Mouse (Mus musculus) embryonic facial prominence, embryonic 11.5 days (tissue): ENCODE measurements around the gene Tpd52l2. TPM values are rescaled to one million over a fixed set of nuclear protein-coding genes. Genes with fewer than 3 reads are reported as not detected.

Source experiments
- ATAC-seq: fragments of 200-750 bp; cut with Nextera tagmentation; replicated peaks from 2 replicates; pipeline ENCODE4 v1.8.0; 2017; ENCODE audit warnings: low read depth; ENCODE audit not compliant: insufficient number of reproducible peaks, low FRiP score, low TSS enrichment
- DNase-seq: peaks from one replicate; pipeline ENCODE4 v3.0.0-alpha.2; 2015; ENCODE audit warnings: low spot score
- H3K27ac ChIP-seq: fragments of 300-500 bp; sonication (generic); replicated peaks from 2 replicates; pipeline ENCODE4 v1.5.1; 2014; ENCODE audit warnings: mild to moderate bottlenecking, low read depth, low read length, control low read depth
- H3K27me3 ChIP-seq: fragments of 300-500 bp; sonication (generic); 2 replicates; pipeline ENCODE4 v1.6.1; 2014; ENCODE audit warnings: mild to moderate bottlenecking, low read length, moderate library complexity, mixed read lengths; ENCODE audit not compliant: control insufficient read depth, insufficient read depth
- H3K36me3 ChIP-seq: fragments of 300-500 bp; sonication (generic); replicated peaks from 2 replicates; pipeline ENCODE4 v1.6.1; 2014; ENCODE audit warnings: low read depth, mild to moderate bottlenecking, low read length, moderate library complexity, mixed read lengths; ENCODE audit not compliant: control insufficient read depth, insufficient read depth
- H3K4me1 ChIP-seq: fragments of 300-500 bp; sonication (generic); 2 replicates; pipeline ENCODE4 v1.6.1; 2014; ENCODE audit warnings: low read length, mixed read lengths; ENCODE audit not compliant: control insufficient read depth, insufficient read depth
- H3K4me2 ChIP-seq: fragments of 300-500 bp; sonication (generic); 2 replicates; pipeline ENCODE4 v1.6.1; 2014; ENCODE audit warnings: low read depth, mild to moderate bottlenecking, control low read depth, low read length, moderate library complexity
- H3K4me3 ChIP-seq: fragments of 300-500 bp; sonication (generic); 2 replicates; pipeline ENCODE4 v1.5.1; 2014; ENCODE audit warnings: low read depth, low read length, control low read depth
- H3K9ac ChIP-seq: fragments of 300-500 bp; sonication (generic); replicated peaks from 2 replicates; pipeline ENCODE4 v1.6.1; 2014; ENCODE audit warnings: mild to moderate bottlenecking, control low read depth, low read length
- H3K9me3 ChIP-seq: fragments of 300-500 bp; sonication (generic); replicated peaks from 2 replicates; pipeline ENCODE4 v1.6.1; 2016; ENCODE audit warnings: mild to moderate bottlenecking, low read length, inconsistent platforms, mixed read lengths; ENCODE audit not compliant: control insufficient read depth
- whole genome bisulfite sequencing: fragments of 180-500 bp; shearing (Covaris S2); extraction: QIAGEN DNeasy Blood & Tissue Kit; methylation state at CpG from one replicate; pipeline ENCODE4 v1.1.7; 2014; 5-methylcytosine and 5-hydroxymethylcytosine counted together
- polyA plus RNA-seq: library from polyadenylated mRNA; unstranded; fragments of >200 nt; fragmentation: Nextera tagmentation; extraction: Ambion mirVana; gene quantifications from 2 replicates; pipeline ENCODE4 v1.2.1, GENCODE M21; 2014

Gene Tpd52l2
- polyA plus RNA-seq, 1 experiment from 2014 or later: 169 TPM

- peaks cover 2% of the 10 kb centered on the region; the same call in 1 of the 2 replicates for H3K4me1 ChIP-seq
- H3K27ac ChIP-seq: no peak overlapping the region
- H3K36me3 ChIP-seq: no peaks in the 10 kb centered on the region
- H3K9ac ChIP-seq: peak overlapping the region; percentile 78
- H3K4me3 ChIP-seq: peak overlapping the region; percentile 91
- H3K9me3 ChIP-seq: no peaks in the 10 kb centered on the region
- ATAC-seq: peak; percentile 66
- WGBS: under 1% methylated on average over 71 of the region's 71 CpGs
- H3K4me2 ChIP-seq: peak overlapping the region; percentile 99
- peak; percentile 59 for DNase-seq
- no peaks in the 10 kb centered on the region; the same call in 1 of the 2 replicates for H3K27me3 ChIP-seq
These were observed 37.0 kb upstream of the Tpd52l2 start for GRCm38 (mm10) chr2:181459673-181460621.

GRCm38 (mm10) chr2:181461536-181462100 lies 35.3 kb upstream of the Tpd52l2 start:
- Histone ChIP-seq H3K27ac (no peak overlapping the region), H3K4me1 (peaks cover 2% of the 10 kb centered on the region; the same call in 1 of the 2 replicates)

GRCm38 (mm10) chr2:181462604-181463003 lies 34.3 kb upstream of the Tpd52l2 start:
- H3K27me3 ChIP-seq: no peaks in the 10 kb centered on the region; the same call in 1 of the 2 replicates
- H3K4me1 ChIP-seq: peaks cover 2% of the 10 kb centered on the region; the same call in 1 of the 2 replicates
- no peak overlapping the region for H3K9ac ChIP-seq
- ATAC-seq (no peak), DNase-seq (no peak)
- no peak overlapping the region for H3K4me3 ChIP-seq
- H3K4me2 ChIP-seq: no peak overlapping the region
- H3K36me3 ChIP-seq: no peaks in the 10 kb centered on the region
- H3K27ac ChIP-seq: no peak overlapping the region
- no peaks in the 10 kb centered on the region for H3K9me3 ChIP-seq
- 85% methylated on average over 1 of the region's 1 CpGs for WGBS

More at GRCm38 (mm10) chr2:181461536-181462100, 35.3 kb upstream of the Tpd52l2 start:
- Histone ChIP-seq H3K27me3 (no peaks in the 10 kb centered on the region; the same call in 1 of the 2 replicates), H3K4me2 (no peak overlapping the region), H3K9ac (no peak overlapping the region), H3K4me3 (no peak overlapping the region), H3K36me3 (no peaks in the 10 kb centered on the region), H3K9me3 (no peaks in the 10 kb centered on the region)
- DNase-seq (no peak), ATAC-seq (no peak)
- 96% methylated on average over 1 of the region's 1 CpGs for WGBS

GRCm38 (mm10) chr2:181463008-181463738 lies 33.8 kb upstream of the Tpd52l2 start:
- Histone ChIP-seq H3K27me3 (no peaks in the 10 kb centered on the region), H3K4me3 (no peak overlapping the region), H3K27ac (no peak overlapping the region), H3K9me3 (no peaks in the 10 kb centered on the region), H3K9ac (no peak overlapping the region), H3K4me2 (no peak overlapping the region), H3K4me1 (peaks cover 2% of the 10 kb centered on the region; the same call in 1 of the 2 replicates), H3K36me3 (no peaks in the 10 kb centered on the region)
- DNase-seq: peak; percentile 39
- ATAC-seq: no peak
- WGBS: 47% methylated on average over 7 of the region's 7 CpGs

- DNase-seq: no peak
- no peak overlapping the region for H3K4me2 ChIP-seq
- H3K9me3 ChIP-seq: no peaks in the 10 kb centered on the region
- no peaks in the 10 kb centered on the region for H3K36me3 ChIP-seq
- 63% methylated on average over 3 of the region's 3 CpGs for WGBS
- H3K27ac ChIP-seq: no peak overlapping the region
- ATAC-seq: no peak
- H3K4me3 ChIP-seq: no peak overlapping the region
- H3K27me3 ChIP-seq: no peaks in the 10 kb centered on the region
- no peak overlapping the region for H3K9ac ChIP-seq
- H3K4me1 ChIP-seq: no peaks in the 10 kb centered on the region; the same call in 1 of the 2 replicates
These were observed 31.5 kb upstream of the Tpd52l2 start for GRCm38 (mm10) chr2:181465423-181465822.

- no peaks in the 10 kb centered on the region for H3K36me3 ChIP-seq
- H3K4me1 ChIP-seq: no peaks in the 10 kb centered on the region
- H3K4me3 ChIP-seq: no peak overlapping the region
- no peak overlapping the region for H3K9ac ChIP-seq
- H3K27me3 ChIP-seq: no peaks in the 10 kb centered on the region
- H3K4me2 ChIP-seq: no peak overlapping the region
- no peak overlapping the region for H3K27ac ChIP-seq
- 86% methylated on average over 2 of the region's 2 CpGs for WGBS
- H3K9me3 ChIP-seq: no peaks in the 10 kb centered on the region
- ATAC-seq: no peak
- DNase-seq: no peak
These were observed 26.7 kb upstream of the Tpd52l2 start for GRCm38 (mm10) chr2:181470285-181470684.

- H3K9me3 ChIP-seq: no peaks in the 10 kb centered on the region
- no peak overlapping the region for H3K27ac ChIP-seq
- WGBS: 64% methylated on average over 5 of the region's 5 CpGs
- H3K9ac ChIP-seq: no peak overlapping the region
- no peaks in the 10 kb centered on the region for H3K4me1 ChIP-seq
- DNase-seq (no peak), ATAC-seq (no peak)
- no peak overlapping the region for H3K4me2 ChIP-seq
- H3K4me3 ChIP-seq: no peak overlapping the region
- no peaks in the 10 kb centered on the region for H3K27me3 ChIP-seq
- H3K36me3 ChIP-seq: no peaks in the 10 kb centered on the region
These were observed 25.7 kb upstream of the Tpd52l2 start for GRCm38 (mm10) chr2:181471246-181471645.
